Mouse (Mus musculus) cerebellum, adult 2 months (tissue): ENCODE measurements around the gene Hist1h2bj.

Experiments used
- CTCF ChIP-seq: fragments of 200-500 bp; IDR thresholded peaks from 2 replicates; pipeline ENCODE4 v1.5.1; 2011; ENCODE audit warnings: low read depth, mild to moderate bottlenecking, control low read depth, low read length, moderate library complexity, borderline replicate concordance; ENCODE audit not compliant: insufficient read depth
- POLR2A ChIP-seq: fragments of 200-500 bp; IDR thresholded peaks from 2 replicates; pipeline ENCODE4 v1.6.1; 2011; ENCODE audit warnings: low read length, control low read depth, borderline replicate concordance; ENCODE audit not compliant: insufficient read depth

DNA sequence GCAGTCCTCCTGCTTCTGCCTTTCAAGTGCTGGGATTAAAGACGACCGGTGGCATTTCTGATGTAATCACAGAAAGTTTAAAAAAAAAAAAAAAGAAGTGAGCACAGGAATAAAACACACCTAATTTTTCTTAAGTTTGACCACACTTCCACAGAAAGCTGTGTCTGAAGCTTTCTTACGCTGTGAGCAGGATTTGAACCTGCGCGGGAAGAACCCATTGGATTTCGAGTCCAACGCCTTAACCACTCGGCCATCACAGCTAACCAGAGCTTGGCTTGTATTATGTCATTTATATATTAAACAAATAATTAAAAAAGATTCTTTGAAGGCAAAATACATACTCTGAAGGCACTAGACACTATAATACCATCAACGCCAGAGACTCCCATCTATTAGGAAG lies 20.8 kb upstream of the Hist1h2bj start:
- no peak for TF ChIP-seq CTCF
- no peak for TF ChIP-seq POLR2A
